Comparison of ENCODE assay signal across 10 mouse cellular contexts in genomic region chr17:87298944-87299343, GRCm38 (mm10). TPM values are rescaled to one million over a fixed set of nuclear protein-coding genes. Genes with fewer than 3 reads are reported as not detected.
DNase-seq lines count a peak whose midpoint lies in the region; ATAC-seq and TF ChIP-seq lines count a peak whose summit lies in the region.
"Had no signal": no experiment of that assay in that cellular context is flagged by ENCODE, and none has a peak within 500 bp of the region (broad histone marks: within the 10 kb centered on the region; RNA-seq: fewer than 3 reads in every experiment).

No protein-coding gene starts in this region.

- no peak overlapping the region for H3K27ac ChIP-seq in kidney, embryonic 16.5 days (ENCODE audit: low read length)
- peak overlapping the region; percentile 72 for H3K27ac ChIP-seq in liver, postnatal 0 days (ENCODE audit: low read depth)
- H3K27ac ChIP-seq in stomach, embryonic 15.5 days: no peak overlapping the region; the same call in 1 of the 2 replicates
- H3K27ac ChIP-seq: forebrain, embryonic 12.5 days; heart, embryonic 13.5 days had no signal

- H3K27me3 ChIP-seq in kidney, embryonic 16.5 days (ENCODE audit: insufficient read depth, low read length): no peaks in the 10 kb centered on the region
- H3K27me3 ChIP-seq in liver, postnatal 0 days (ENCODE audit: insufficient read depth, low read length): no peaks in the 10 kb centered on the region
- H3K27me3 ChIP-seq in stomach, embryonic 15.5 days (replicated peaks): no peaks in the 10 kb centered on the region
- H3K27me3 ChIP-seq: forebrain, embryonic 12.5 days; heart, embryonic 13.5 days had no signal

- peak; percentile 81 for DNase-seq in kidney, adult 9 months
- DNase-seq in MEL-GATA-1-ER (ENCODE audit: extremely low read depth, low read depth): peak; percentile 49
- DNase-seq in liver, postnatal 0 days: peak; percentile 49
- no peak for DNase-seq in layer of hippocampus, adult 9-10 months (ENCODE audit: low spot score)
- DNase-seq in gastrocnemius, adult 18-20 months (ENCODE audit: low spot score): no peak
- DNase-seq in right cerebral cortex, postnatal 14 days: no peak

- no peak for ATAC-seq in kidney, embryonic 16.5 days (ENCODE audit: low FRiP score, low TSS enrichment)
- peak; percentile 71 for ATAC-seq in liver, postnatal 0 days
- ATAC-seq in stomach, embryonic 15.5 days (ENCODE audit: insufficient read depth, low FRiP score, low read depth): peak; percentile 20; the same call in 1 of the 2 replicates

- H3K4me1 ChIP-seq in kidney, embryonic 16.5 days (ENCODE audit: insufficient read depth, low read length): peaks cover 18% of the 10 kb centered on the region
- peaks cover 44% of the 10 kb centered on the region for H3K4me1 ChIP-seq in liver, postnatal 0 days (ENCODE audit: insufficient read depth)
- peaks cover 6% of the 10 kb centered on the region; the same call in 1 of the 2 replicates for H3K4me1 ChIP-seq in stomach, embryonic 15.5 days
- H3K4me1 ChIP-seq: forebrain, embryonic 12.5 days had no signal

- 56% methylated on average over 6 of the region's 6 CpGs for WGBS in kidney, embryonic 16.5 days
- 38% methylated on average over 6 of the region's 6 CpGs for WGBS in liver, postnatal 0 days (ENCODE audit: insufficient replicate concordance)
- WGBS in stomach, embryonic 15.5 days: 62% methylated on average over 6 of the region's 6 CpGs

- no peak overlapping the region for H3K9ac ChIP-seq in kidney, embryonic 16.5 days (replicated peaks; ENCODE audit: low read length)
- no peak overlapping the region for H3K9ac ChIP-seq in liver, postnatal 0 days (replicated peaks)
- H3K9ac ChIP-seq in stomach, embryonic 15.5 days: no peak overlapping the region
- H3K9ac ChIP-seq: forebrain, embryonic 12.5 days; heart, embryonic 13.5 days had no signal

- no peak overlapping the region for H3K4me2 ChIP-seq in kidney, embryonic 16.5 days (replicated peaks; ENCODE audit: low read depth, low read length)
- H3K4me2 ChIP-seq in liver, postnatal 0 days (ENCODE audit: low read depth, low read length): peak overlapping the region; percentile 29; the same call in 1 of the 2 replicates
- H3K4me2 ChIP-seq in stomach, embryonic 15.5 days: no peak overlapping the region
- H3K4me2 ChIP-seq: forebrain, embryonic 12.5 days; heart, embryonic 13.5 days had no signal

- no peak overlapping the region for H3K4me3 ChIP-seq in kidney, embryonic 16.5 days (ENCODE audit: low read length)
- H3K4me3 ChIP-seq in liver, postnatal 0 days (ENCODE audit: low read depth, low read length): no peak overlapping the region
- H3K4me3 ChIP-seq in stomach, embryonic 15.5 days (replicated peaks): no peak overlapping the region
- H3K4me3 ChIP-seq: forebrain, embryonic 12.5 days; heart, embryonic 13.5 days had no signal

- TF ChIP-seq EP300 in liver, postnatal 0 days (IDR thresholded peaks at IDR 0.05; ENCODE audit: low read depth): no peak

- no peaks in the 10 kb centered on the region for H3K9me3 ChIP-seq in kidney, embryonic 16.5 days (ENCODE audit: low read length)
- H3K9me3 ChIP-seq in liver, postnatal 0 days (ENCODE audit: low read length): no peaks in the 10 kb centered on the region
- no peaks in the 10 kb centered on the region for H3K9me3 ChIP-seq in stomach, embryonic 15.5 days
- H3K9me3 ChIP-seq: forebrain, embryonic 12.5 days; heart, embryonic 13.5 days had no signal

- no peak for TF ChIP-seq CTCF in liver, postnatal 0 days (IDR thresholded peaks at IDR 0.05; ENCODE audit: low read depth)

- H3K36me3 ChIP-seq in kidney, embryonic 16.5 days (ENCODE audit: insufficient read depth, low read length): no peaks in the 10 kb centered on the region
- H3K36me3 ChIP-seq in liver, postnatal 0 days (replicated peaks; ENCODE audit: insufficient read depth, low read length): peaks cover 6% of the 10 kb centered on the region; the same call in 1 of the 2 replicates
- H3K36me3 ChIP-seq in stomach, embryonic 15.5 days: no peaks in the 10 kb centered on the region
- H3K36me3 ChIP-seq: forebrain, embryonic 12.5 days; heart, embryonic 13.5 days had no signal

RNA-seq across cellular contexts. Expression of gene Ttc7, which starts 16.3 kb away (rescaled TPM):
- polyA plus RNA-seq in kidney, embryonic 16.5 days (2015; fragmentation: Nextera tagmentation; extraction: Ambion mirVana): 8.7 and 9.4 TPM in 2 replicates
- 10.1 and 12.1 TPM in 2 replicates for polyA plus RNA-seq in liver, postnatal 0 days (2015; fragmentation: Nextera tagmentation; extraction: Ambion mirVana)
- polyA plus RNA-seq in stomach, embryonic 15.5 days (2015; fragmentation: Nextera tagmentation; extraction: Ambion mirVana): 12.2 and 13.1 TPM in 2 replicates
- 10 to 100 TPM in 1 of 2 experiments, 1 to 10 TPM in 1; 8.6 to 10.6 TPM for total RNA-seq in gastrocnemius, adult 18-20 months (2021)

RNA-seq across cellular contexts. Expression of gene Mcfd2, which starts 33.2 kb away (rescaled TPM):
- 132 and 151 TPM in 2 replicates for polyA plus RNA-seq in kidney, embryonic 16.5 days (2015; fragmentation: Nextera tagmentation; extraction: Ambion mirVana)
- polyA plus RNA-seq in liver, postnatal 0 days (2015; fragmentation: Nextera tagmentation; extraction: Ambion mirVana): 139 and 148 TPM in 2 replicates
- polyA plus RNA-seq in stomach, embryonic 15.5 days (2015; fragmentation: Nextera tagmentation; extraction: Ambion mirVana): 130 and 142 TPM in 2 replicates
- 10 to 100 TPM; 20.9 to 27.6 TPM for total RNA-seq in gastrocnemius, adult 18-20 months (2021)

Comparison
In these comparisons a context has a peak if more than half of its experiments do, and no peak if none do; other contexts are left out.
1. DNase-seq: peak in kidney, adult 9 months (single experiment), MEL-GATA-1-ER (single experiment) and liver, postnatal 0 days (single experiment); none in layer of hippocampus, adult 9-10 months (single experiment), gastrocnemius, adult 18-20 months (single experiment) and right cerebral cortex, postnatal 14 days (single experiment).